Mouse (Mus musculus) monocyte, adult 2 months (primary cell): Measurements from ENCODE around the gene Tmpo.
A peak's percentile ranks its signal among the peaks of the same experiment; 100 is the strongest.
"Not testable (repeated sequence)": the region's sequence is repeated elsewhere in the genome, so short reads cannot be mapped to it uniquely, and the experiment has no call there.

ENCODE experiments used
- DNase-seq, 2 experiments: peaks; one replicate each; pipeline ENCODE4 v3.0.0; 2022; ENCODE audit warnings: low spot score in 2 of 2, low read depth in 1 of 2

The Tmpo gene

GRCm38 (mm10) chr10:91185721-91186120 is 4.6 kb upstream of the Tmpo start:
- DNase-seq: no peak

- not testable (repeated sequence) for DNase-seq
Measured at GRCm38 (mm10) chr10:91184893-91185292, 3.8 kb upstream of the Tmpo start.

- DNase-seq: no peak
Measured at GRCm38 (mm10) chr10:91183316-91183715, 2.2 kb upstream of the Tmpo start.

DNA sequence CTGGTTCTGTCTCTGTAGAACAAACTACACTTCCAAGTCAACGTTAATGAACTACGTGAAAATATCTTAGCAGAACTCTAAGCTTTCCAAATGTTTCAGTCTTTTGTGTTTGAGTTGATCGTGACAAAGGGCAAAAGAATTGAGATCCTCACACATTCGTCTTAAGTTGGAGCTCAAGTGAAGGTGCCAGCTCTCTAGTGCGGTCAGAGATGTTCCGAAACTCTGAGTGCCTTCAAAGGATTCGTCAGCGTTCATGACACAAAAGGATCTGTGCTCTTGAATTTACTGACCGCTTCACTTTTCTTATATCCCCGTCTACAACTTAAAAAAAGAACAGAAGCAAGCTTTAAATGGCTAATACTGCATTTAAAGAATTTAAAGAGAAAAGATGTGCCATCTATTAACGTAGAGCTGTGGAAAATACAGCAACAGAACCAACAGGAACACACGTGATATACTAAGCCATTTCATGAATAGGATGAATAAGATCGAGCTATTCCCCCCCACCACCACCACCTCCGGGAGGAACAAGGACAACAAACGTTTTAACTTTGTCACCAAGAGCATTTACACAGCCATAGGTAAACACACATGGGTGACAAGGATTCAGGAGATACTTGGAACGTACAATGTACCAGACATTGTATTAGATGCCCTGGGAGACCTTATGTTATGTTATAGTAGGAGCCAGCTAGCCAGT is 1.3 kb upstream of the Tmpo start:
- DNase-seq: no peak

GRCm38 (mm10) chr10:91181461-91182288 is 560 bp upstream of the Tmpo start:
- peak; percentile 93 to 98 for DNase-seq

- DNase-seq: no peak
Measured at GRCm38 (mm10) chr10:91180301-91180700, 814 bp downstream of the Tmpo start.

GRCm38 (mm10) chr10:91179834-91180233 is 1.3 kb downstream of the Tmpo start:
- no peak for DNase-seq

GRCm38 (mm10) chr10:91177201-91177600 is 3.9 kb downstream of the Tmpo start:
- no peak for DNase-seq

DNA sequence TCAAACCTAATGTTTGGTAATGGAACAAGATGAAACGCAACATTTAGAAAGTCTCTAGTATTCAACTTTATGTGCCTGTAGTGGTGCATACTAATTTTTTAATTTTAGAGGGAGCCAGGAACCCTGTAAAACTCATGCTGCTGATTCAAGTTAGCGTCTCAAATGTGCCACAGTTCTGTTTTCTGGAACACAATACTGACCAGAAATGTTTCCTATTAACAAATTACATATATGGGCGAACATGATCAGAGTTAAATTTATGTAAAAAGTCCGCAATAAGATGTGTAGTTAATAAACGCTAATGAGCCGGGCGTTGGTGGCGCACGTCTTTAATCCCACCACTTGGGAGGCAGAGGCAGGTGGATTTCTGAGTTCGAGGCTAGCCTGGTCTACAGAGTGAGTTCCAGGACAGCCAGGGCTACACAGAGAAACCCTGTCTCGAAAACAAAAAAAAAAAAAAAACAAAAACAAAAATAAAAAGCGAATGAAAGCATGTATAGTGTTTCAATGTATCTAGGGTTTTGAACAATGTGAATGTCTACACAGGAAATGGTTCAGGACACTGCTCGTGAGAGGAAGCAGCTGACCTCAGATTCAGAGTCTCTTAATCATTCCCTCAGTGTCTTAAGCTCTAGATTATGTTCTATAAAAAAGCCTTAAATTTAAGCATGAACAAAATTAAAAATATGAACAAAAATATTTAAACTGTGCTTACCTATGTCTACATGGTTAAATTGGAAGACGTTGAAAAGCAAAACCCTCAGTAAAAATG is 8.6 kb downstream of the Tmpo start:
- no peak for DNase-seq

GRCm38 (mm10) chr10:91171455-91172328 is 9.4 kb downstream of the Tmpo start:
- peak; percentile 69 to 87 for DNase-seq

DNA sequence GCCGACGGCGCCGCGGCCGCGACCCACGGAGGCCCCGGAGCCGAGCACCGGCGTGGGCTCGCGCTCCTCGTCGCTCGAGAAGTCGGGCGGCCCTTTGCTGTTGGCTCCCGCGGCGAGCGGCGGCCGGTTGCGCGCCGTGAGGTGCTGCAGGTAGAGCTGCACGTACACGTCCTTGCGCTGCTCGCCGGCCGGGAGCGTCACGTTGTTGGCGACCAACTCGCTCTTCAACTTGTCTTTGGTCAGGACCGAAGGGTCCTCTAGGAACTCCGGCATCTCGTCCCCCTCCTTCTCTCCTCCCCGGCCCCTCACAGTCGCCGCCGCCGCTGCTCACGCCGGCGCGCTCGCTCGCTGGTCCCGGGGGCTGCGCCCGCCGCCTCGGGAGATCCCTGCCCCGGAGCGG is 10.1 kb downstream of the Tmpo start:
- DNase-seq: no peak

- peak; percentile 70 to 78 for DNase-seq
Measured at GRCm38 (mm10) chr10:91170143-91170941, 10.8 kb downstream of the Tmpo start.

DNA sequence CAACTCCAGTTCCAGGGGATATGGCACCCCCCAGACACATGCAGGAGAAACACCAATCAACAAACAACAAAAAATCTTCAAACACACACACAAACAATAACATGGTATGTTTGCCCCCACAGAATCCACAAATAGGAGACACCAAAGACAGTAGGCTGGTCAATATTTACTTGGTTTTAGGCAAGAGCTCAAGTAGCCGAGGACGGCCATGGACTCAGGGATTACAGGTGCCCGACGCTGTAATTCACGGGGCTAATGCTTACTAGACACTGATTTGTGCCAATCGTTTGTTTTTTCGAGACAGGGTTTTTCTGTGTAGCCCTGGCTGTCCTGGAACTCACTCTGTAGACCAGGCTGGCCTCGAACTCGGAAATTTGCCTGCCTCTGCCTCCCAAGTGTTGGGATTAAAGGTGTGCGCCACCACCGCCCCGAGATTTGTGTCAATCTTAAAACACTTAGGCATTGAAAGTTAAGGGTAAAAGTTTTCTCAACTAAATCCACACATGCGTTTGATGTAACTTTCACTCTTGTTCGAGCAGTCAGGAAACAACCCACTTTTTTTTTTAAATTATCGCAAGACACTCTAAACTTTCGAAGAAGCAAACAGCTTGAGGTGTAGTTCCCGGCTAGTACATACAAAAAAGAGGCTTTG is 11.6 kb downstream of the Tmpo start:
- no peak for DNase-seq

GRCm38 (mm10) chr10:91167352-91167751 is 13.8 kb downstream of the Tmpo start:
- DNase-seq: no peak

GRCm38 (mm10) chr10:91166890-91167289 is 14.2 kb downstream of the Tmpo start:
- DNase-seq: no peak

GRCm38 (mm10) chr10:91165850-91166249 is 15.3 kb downstream of the Tmpo start:
- DNase-seq: no peak

DNA sequence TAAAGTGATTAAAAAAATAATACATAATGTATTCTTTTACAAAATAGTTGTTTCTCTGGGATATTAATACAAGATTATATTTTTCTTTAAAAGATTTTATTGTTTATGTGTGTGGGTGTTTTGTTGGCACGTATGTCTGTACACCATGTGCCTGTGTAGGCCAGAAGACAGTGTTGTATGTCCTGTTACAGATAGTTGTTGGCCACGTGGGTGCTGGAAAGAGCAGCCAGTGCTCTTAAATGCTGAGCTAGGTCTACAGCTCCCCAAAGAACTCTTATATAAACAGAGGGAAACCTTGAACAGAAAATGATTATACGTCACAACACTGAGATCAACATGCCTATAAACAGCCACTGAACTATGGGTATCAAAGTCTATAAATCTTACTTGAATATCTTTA is 16.6 kb downstream of the Tmpo start:
- DNase-seq: no peak

- no peak for DNase-seq
Measured at GRCm38 (mm10) chr10:91162511-91163163, 18.5 kb downstream of the Tmpo start.

DNA sequence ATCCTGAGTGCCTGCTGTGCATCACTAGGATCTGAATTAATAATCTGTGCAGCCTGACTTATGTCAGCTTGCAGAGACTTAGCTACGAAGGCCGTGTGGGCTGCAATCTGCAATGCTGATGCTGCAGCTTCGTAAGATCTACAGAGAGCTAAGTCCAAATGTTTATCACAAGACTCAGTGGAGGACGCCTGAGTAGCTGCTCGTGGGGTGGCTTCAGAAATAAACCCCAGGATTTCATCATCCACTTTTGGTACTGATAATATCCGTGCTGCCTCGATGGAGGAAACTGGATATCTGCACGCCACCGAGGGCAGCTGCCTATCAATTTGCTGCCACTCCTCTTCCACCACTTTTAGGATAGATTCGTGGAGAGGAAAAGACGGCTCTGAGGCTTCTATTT is 19.0 kb downstream of the Tmpo start:
- DNase-seq: no peak
